In genomic region chr3:156992811-156993210, GRCm38 (mm10) we compare ENCODE assay signal across 14 mouse cellular contexts.
"Had no signal": no experiment of that assay in that cellular context is flagged by ENCODE, and none has a peak within 500 bp of the region (broad histone marks: within the 10 kb centered on the region; RNA-seq: fewer than 3 reads in every experiment).

No protein-coding gene starts in this region.

- ATAC-seq: intestine, postnatal 0 days; midbrain, embryonic 16.5 days had no signal

- H3K27me3 ChIP-seq: liver, embryonic 15.5 days; midbrain, embryonic 12.5 days; neural tube, embryonic 13.5 days had no signal

- H3K4me2 ChIP-seq: liver, embryonic 11.5 days; liver, embryonic 15.5 days; lung, embryonic 14.5 days; midbrain, embryonic 12.5 days; neural tube, embryonic 13.5 days had no signal

- H3K4me3 ChIP-seq: limb, embryonic 10.5 days; liver, embryonic 15.5 days; midbrain, embryonic 12.5 days; neural tube, embryonic 13.5 days had no signal

- H3K27ac ChIP-seq: limb, embryonic 10.5 days; liver, embryonic 15.5 days; midbrain, embryonic 12.5 days; neural tube, embryonic 13.5 days had no signal

- H3K9me3 ChIP-seq: limb, embryonic 10.5 days; liver, embryonic 15.5 days; midbrain, embryonic 12.5 days; neural tube, embryonic 13.5 days had no signal

- H3K9ac ChIP-seq: liver, embryonic 15.5 days; lung, embryonic 14.5 days; midbrain, embryonic 12.5 days; neural tube, embryonic 13.5 days had no signal

- H3K36me3 ChIP-seq: limb, embryonic 10.5 days; liver, embryonic 15.5 days; midbrain, embryonic 12.5 days; neural tube, embryonic 13.5 days had no signal

- H3K4me1 ChIP-seq: limb, embryonic 10.5 days; liver, embryonic 15.5 days; midbrain, embryonic 12.5 days; neural tube, embryonic 13.5 days had no signal

- DNase-seq: kidney, adult 8-10 months; kidney, postnatal 25 days; layer of hippocampus, postnatal 36 days; lung, embryonic 14.5 days; lung, postnatal 10 days; retina, postnatal 1 day; thymus, postnatal 4 days had no signal
